Mouse (Mus musculus): ENCODE measurements at regions not wholly inside any gene's neighbourhood (a gene's known extent, or its start where the extent isn't known, plus 50 kb on each side); places are given as distances from the start of the nearest gene placed in this dataset.

DNA sequence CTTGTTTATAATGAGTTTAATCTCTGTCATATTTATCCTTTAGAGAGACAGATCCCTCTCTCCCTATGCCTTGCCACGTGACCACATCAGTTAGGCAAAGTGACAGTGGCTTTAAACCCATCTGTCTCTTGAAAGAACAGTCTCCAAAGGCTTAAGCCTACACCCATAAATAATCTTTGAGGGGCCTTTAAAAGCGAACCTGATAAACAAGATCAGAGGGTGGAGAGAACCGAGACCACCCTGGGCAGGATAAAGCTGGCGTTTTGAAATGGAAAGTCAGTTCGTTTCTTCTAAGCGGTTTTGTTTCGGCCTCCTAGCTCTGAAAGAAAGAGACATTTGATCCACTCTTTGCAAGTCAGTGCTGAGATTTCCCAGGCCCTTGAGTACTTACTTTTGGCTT is 149.5 kb downstream of the Ackr3 start:
- DNase-seq: no peak

DNA sequence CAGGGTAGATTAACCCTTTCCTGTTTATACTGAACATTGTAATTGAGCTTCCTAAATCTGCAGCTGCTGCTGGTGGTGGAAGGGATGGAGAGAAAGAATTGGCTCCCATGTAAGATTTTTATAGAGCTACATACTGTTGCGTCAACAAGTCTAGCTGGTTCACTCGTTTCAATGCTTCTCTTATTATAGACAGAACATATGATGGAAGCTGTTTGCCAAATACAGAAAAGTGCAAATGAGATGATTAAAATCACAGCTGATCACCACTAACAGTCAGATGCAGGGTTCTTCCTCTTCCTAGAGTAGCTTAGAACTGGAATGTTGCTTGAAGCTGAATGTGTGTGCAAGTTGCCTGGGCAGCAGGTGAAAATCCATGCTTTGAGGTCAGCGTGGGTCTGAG is 152.8 kb downstream of the Ackr3 start:
- DNase-seq: no peak

DNA sequence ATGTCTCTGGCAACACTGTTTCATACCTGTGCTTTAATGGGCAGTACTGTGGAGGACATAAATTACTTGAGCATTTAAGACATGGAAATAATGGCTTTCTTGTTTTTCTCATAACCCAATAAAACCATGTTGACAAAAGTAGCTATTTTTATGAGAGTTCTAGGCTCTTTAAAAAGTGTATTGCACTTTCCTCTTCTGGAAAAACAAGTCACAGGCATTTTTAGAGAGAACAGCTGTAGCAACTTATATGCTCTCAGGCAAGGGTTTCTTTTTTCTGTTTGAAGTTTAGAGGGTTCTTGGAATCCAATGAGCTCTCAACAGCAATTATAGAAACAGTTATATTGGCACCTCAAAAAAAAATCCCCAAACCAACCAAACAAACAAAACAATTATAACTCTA is 153.6 kb downstream of the Ackr3 start:
- DNase-seq: no peak

DNA sequence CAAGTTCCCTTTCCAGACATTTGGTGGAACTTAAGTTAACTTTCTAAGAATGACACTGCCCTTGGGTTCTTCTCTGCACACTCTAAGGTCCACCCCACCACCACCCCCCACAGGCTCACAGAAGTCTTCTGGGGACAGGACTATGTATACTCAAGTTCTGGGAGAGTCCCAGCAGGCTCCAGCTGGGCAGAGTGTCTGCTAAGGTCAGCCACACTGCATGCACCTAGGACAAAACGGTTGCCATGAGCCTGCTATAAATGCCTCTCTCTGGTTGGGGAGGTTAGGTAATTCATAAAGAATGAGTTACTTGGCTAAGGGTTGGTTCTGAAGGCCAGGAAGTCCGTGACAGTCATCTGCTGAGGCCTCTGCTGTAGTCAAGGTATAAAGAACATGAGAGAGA is 155.2 kb downstream of the Ackr3 start:
- DNase-seq: no peak

DNA sequence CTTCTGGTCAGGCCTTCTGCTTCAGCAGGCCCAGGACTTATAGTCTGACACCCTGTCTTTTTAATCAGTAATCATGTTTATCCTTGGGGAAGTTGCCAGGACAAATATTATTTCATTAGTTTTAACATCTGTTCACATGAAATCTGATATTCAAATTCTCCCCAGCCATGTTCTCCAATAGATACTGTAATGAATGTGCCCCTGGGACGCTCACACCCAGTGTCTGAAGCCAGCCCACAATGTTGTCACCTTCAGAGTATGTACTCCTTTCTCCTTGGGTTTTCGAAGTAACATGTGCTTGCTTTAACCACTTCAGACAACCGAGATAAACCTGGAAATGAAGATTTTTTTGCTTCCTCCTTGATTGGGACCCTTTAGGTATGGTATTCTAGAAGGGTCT is 156.3 kb downstream of the Ackr3 start:
- no peak for DNase-seq

DNA sequence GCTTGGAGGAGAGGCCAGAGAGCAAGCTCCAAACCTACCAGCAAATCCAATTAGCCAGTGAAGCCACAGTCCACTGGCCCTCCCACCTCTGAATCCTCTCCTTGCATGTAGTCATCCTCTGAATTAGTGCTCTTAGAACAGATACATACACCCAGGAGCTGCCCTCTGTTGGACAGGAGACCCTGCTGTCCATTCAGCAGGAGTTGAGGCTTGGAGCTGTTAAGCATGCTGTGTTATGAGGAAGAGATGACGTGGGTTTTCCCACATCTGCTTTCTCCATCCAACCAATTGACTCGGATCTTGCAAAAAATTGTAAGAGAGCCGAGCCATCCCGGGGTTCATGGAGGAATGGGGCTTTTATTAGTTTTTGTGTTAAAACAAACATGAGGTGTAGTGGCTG is 160.7 kb downstream of the Ackr3 start:
- no peak for DNase-seq

DNA sequence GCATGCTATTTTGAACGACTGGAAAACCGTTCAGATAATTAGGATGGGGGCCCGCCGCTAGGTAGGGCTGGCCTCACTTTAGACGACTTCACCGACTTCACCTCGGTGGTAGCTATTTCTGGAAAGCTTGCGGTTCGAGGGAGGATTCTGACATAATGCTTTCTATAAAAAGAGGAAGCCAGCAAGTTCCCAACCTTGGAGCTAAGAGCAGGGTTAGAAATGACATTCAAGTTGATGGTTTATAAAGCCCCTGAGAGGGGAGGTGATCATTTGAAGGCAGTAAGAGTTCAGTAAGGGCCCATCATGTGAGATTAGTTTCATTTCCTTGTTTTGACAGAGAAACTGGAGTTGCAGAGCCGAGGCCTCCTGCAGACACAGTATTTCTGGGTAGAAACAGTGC is 164.8 kb downstream of the Ackr3 start:
- DNase-seq: no peak

DNA sequence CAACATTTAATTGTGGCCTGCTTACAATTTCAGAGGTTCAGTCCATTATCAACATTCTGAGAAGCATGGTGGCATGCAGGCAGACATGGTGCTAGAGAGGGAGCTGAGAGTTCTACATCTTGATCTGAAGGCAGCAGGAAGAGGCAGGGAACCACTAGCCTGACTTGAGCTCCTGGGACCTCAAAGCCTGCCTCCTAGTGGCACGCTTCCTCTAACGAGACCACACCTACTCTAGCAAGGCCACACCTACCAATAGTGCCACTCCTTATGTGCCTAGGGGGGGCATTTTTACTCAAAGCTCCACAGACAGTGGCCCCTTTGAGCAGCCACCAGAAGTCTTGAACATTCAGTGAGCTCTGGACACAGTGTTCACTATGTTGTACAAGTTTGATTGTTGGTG is 165.5 kb downstream of the Ackr3 start:
- DNase-seq: no peak

DNA sequence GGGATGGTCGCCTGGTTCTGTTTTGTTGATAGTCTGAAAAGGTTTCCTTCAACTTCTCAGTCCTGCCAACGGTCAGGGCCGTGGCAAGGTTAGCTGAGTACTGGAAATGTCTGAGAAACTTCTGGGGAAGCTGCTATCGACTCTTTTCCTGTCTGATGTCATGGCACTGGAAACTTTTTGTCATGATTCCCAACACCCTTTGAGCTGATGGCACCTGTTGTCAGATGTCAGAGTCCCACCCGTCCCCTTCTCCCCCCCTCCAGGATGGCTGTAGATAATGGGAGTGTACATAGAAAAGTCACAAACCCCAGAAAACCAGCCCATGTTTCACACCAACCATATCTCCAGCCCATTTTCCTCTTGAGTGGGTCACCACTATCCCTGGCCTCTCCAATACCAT is 167.0 kb downstream of the Ackr3 start:
- no peak for DNase-seq

DNA sequence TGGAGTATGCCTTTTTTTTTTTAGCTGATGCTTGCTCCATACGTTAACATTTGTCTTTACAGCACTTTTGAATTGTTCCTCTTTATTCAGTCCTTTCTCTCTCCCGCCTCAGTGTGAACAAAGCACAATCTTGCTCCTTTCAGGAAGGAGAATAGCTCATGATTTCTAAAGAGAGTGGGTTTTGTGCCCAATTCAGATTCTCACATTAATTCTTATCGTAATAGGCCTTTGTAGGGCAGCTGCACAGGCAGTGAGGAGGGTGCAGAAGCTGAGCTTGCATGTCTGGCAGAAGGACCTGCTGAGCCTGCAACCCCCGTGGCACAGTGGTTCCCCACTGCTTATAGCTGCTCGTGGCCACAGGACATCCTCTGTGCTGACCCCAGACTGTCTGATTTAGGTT is 169.2 kb downstream of the Ackr3 start:
- no peak for DNase-seq

DNA sequence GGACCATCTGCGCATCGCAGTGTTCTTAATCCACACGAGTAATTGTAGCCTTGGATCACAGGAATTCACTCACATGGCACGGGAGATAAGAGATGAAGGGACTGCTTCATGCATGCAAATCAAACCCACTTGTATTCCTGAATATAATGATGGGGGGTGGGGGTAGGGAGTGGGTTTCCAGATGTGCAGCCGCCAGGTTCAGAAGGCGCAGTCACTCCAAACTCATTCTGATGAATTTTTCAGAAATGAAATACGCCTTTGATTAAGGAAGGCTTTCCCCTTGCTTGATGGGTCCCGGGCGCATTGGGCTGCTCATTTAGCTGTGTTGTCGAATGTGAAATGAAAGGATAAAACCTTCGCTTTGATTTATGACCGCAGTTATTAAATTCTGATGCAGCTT is 170.7 kb downstream of the Ackr3 start:
- no peak for DNase-seq

DNA sequence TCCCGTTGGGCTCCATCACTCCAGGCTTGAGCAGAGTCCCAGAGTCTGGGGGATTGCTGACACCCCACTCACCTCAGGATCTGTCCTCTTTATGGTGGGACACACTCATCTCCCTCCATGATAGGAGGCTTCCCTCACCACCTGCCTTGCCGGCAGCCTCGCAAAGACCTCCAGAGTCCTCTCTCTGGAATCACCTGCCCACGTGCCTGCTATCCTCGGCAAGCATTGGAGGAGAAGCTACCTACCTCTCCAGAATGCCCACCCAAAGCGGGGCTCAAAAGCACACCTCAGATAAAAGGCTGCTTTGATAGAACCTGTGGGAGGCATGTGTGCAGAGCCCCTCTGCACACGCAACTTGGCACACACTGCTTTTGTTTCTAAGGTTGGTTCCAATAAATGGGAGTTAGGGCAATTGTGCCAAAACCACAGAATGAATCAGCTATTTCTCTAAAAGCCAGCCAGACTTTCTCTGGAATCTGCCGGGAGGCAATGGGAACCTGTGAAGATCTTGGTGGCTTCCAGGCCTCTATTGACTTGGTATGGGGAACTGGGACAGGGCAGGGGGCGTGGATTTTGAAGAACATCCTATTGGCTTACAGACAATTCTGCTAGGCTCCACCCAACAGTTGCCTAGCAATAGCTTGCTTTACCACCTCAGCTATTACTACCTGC is 176.4 kb downstream of the Ackr3 start:
- no peak for DNase-seq

DNA sequence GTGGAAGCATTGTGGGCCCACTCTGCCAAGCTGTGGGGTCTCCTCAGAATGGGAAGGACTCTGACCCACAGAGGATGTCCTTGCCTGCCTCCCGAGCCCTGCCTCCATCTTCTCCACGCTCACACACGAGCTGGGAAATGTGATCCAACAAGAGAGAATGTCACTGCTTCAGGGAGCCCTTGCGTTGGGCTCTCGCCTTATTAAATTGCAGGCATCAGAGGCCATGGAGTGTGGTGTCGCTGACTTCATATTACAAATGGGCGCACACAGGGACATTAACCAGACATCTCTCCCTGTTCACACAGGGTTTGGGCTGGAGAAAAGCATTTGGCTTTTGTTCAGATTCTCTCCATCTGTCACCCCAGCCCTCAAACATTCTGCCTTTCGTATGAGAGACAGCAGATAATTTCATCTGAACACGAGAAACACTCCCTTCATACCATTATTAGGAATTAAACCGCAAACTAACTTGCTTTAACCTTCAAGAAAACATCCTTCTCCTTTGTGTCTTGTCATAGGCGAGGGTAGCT is 179.2 kb downstream of the Ackr3 start:
- DNase-seq: no peak

DNA sequence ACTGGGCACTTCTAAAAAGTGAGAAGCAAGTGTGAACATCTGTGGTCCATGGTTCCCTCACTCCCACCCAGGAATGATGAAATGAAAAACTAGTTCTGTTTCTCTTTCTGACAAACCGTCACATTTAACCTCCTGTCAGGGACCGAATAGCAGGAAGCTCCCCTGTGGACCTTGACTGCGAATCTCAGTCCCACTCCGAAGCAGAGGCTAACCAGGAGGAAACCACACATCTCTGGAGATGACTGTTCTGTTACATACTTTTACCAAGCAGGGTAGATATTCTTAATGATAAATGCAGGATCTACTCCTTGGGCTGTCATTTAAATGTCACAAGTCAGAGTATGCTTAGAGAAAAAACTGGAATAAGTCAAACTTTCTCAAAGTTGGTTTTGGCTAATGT is 181.2 kb downstream of the Ackr3 start:
- no peak for DNase-seq

DNA sequence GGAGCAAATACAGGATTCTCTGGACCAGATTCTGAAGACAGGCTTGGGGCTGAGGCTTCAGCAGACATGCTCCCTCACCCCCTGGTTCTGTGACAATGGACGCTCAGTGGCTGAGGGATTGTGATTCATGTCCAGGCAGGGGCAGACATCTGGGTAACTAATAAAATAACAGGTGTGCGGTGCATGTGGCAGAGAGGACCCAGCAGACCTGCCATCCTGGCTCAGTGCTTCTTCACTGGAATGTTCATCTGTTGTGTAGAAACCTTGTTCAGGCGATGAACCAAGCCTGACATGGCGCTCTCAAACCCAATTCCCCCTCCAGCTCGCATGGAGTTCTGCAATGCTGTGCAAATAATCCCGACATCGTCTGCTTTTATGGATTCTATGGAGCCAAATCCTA is 183.0 kb downstream of the Ackr3 start:
- no peak for DNase-seq

DNA sequence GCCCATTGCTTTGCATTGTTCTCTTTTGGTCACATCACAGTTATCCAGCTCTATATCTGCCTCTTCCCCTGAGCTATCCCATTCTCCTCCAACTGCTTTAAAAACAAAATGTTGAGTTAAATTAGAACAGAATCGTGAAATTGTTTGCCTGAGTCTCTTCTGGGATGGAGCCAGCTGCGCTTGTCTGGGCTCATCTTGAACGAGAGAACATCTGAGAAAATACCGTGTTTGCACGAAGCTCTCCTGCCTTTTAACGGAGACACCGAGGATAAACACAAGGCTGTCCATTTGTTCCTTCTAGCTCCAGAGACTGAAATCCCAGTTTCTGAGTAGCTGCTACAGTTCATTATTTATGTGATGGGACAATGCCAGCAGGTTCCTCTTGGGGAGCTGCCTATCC is 186.6 kb downstream of the Ackr3 start:
- no peak for DNase-seq

DNA sequence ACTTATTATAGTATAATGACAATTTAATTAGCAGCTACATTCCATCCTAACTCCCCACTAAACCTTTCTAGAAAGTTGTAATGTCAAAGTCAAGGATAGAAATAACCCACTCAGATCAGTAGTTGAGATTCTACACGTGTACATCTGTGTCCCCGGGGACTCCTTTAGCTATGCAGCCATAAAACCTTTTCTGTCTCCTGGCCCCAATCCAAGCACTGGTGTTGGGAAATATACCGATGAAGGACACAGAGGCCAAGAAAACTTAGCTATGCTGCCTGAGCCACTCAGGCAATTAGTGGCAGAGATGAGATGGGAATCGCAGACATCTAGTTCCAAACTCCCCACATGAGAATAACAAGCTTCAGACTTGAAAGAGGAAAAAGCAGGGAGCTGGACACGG is 190.1 kb downstream of the Ackr3 start:
- no peak for DNase-seq

DNA sequence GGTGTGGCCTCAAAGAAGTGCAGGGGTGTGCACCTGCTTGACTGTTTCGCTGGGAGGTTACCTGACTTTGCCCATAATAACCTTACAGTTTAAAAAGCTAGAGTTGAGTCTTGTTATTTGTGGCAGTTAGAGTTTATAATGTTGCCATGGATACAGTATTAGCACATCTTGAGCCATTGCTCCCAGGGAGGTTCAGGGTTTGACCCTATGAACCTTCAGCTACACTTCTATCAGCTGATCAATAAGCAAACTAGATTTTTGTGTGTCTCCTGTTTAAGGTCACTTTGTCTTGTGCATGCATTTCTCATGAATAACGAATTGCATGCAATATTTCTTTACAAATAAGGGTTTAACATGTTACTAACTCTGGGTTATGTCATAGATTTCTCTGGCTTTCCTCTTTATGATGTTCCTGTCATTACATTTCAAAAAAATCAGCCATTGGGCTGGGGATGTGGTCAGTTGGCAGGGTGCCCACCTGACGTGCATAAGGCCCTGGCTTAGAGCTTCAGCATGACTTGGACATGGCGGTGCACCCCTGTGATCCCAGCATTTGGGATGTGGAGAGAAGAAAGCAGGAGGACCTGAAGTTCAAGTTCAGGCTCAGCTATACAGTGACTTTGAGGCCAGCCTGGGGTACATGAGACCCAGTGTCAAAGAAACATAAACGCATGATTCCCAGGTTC is 191.7 kb downstream of the Ackr3 start:
- DNase-seq: no peak

DNA sequence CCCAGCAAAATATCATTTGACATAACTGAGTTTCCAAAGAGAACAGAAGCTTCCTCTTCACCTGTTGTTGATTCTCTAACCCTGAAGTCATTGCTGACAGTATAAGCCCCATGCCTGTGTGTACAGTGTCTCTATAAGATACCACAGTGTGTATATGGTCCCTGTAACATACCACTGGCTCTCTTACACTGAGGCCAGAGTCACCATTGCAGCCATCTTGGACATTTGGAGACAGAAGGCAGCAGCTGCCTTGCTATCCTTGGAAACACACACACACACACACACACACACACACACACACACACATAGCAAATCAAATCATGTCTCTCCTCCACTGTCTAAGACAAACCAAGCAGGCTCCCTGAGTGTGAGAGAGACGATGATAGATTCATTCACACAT is 192.9 kb downstream of the Ackr3 start:
- DNase-seq: no peak

DNA sequence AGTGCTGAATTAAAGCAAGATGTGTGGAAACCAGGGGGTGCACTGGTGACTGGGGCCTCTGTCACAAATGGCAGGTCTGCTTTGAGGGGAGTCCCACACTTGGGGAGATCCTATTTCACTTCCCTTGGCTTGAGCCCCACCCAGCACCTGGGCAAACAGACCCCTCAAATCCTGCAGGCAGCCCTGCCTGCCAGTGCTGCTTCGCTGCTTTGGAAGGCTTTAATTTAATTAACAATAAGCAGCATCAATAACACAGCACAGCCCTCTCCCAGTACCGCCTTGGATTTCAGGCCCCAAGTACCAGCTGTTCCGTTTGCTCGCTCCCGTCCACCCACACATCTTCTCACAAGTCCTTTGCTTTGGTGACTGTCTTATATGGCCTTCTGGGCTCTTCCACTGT is 193.6 kb downstream of the Ackr3 start:
- no peak for DNase-seq

DNA sequence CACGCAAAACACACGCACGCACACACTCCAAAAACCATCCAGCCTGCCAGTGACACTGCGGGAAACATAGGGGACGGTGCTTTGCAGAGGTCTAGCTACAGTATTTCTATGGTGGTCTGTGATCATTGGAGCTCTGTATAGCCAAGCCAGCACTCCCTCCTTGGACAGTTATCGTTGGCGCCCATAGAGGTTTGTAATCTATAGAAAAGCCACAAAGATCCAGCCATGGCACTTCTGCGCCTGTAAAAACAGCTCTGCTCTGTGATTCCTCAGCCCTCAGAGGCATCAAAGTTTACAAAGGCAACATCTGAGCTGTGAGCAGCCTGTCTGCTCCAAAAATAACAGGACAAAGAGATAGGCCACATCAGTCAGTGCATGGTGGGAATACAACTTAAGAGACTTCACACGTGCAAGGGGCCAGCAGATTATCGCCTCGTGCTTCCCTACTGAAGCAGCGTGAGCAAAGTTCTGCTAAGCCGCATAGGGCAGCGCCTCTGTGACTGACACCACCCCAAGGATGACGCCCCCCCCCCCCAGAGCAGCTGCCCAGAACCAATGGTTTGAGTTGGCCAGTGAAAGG is 194.7 kb downstream of the Ackr3 start:
- no peak for DNase-seq

DNA sequence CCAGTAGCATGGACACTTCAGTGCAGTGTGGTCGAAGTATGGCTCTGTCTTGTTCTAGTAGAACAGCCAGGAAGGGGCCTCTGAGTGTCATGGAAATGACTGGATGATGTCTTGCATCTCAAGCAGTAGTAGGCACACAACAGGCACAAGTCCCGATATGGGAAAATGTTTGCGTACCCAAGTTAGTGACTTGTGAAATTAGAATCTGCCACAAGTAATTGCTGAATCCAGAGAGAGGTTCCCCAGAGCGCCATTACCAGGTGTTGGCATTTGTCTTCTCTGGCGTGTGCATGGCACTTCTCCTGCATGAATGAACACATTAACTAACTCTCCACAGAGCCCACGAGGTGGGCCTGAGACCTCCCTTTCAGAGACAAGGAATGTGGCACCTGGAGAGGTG is 199.3 kb downstream of the Ackr3 start:
- DNase-seq: no peak

DNA sequence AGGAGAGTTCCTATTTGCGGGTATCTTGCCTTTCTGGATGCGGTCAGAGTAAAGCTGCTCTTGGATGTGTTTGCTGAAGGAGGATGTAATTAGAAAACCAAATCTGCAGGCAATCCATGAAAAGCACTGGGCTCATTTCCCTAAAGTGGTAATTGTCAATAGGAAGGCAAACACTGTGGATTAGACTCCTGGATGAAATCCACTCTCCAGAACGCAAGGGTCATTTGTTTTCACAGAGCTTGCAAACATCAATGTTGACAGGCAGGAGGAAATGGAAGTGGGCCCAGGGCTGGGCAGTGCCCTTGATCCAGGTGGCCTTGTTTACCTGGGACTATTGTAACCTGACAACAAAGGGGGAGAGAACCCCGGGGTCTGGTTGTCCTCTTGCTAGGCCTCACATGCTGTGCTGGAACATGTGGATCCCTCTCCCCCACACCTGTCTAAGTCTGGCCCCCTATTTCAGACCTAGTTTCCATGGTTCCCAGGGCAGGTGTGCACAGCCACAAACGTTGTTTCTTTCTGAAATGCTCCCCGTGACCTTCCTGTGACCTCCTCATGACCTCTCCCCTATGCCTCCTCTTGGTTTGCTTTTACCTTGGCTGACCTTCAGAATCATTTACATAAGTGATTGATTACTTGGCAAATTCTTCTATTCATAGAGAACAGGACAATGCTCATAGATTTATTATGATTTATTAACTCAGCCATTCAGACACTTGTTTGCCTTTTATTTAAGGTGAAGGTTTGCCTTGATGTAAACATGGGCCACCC is 197.9 kb upstream of the Cops8 start:
- DNase-seq: no peak

DNA sequence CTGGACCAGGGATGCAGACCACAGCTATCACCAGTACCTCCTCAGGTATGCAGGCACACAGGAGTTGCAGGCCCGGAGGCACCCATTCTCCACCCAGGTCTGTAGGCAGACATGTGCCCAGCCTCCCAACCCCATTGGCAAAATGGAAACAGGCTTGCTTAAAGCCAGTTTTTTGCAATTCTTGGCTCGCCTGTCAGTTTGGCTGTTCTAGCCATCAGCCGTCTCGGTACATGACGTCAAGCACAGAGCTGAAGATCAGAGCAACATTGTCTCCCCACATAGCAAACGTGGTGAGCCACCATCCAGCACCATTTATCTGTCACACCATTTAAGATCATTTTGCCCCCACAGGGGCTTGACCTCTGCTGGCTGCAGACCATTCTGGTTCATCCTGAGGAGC is 196.1 kb upstream of the Cops8 start:
- DNase-seq: no peak
